In genomic region chr11:62583031-62583430, GRCm38 (mm10) we compare ENCODE assay signal across 24 mouse cellular contexts. TPM values are rescaled to one million over a fixed set of nuclear protein-coding genes. Genes with fewer than 3 reads are reported as not detected.
A peak's percentile ranks its signal among the peaks of the same experiment; 100 is the strongest.
DNase-seq lines count a peak whose midpoint lies in the region; ATAC-seq and TF ChIP-seq lines count a peak whose summit lies in the region.
"Had no signal": no experiment of that assay in that cellular context is flagged by ENCODE, and none has a peak within 500 bp of the region (broad histone marks: within the 10 kb centered on the region; RNA-seq: fewer than 3 reads in every experiment).

No protein-coding gene starts in this region.

- no peak for TF ChIP-seq EP300 in heart, postnatal 0 days (IDR thresholded peaks at IDR 0.05; ENCODE audit: low read depth)

- no peak for TF ChIP-seq CTCF in gastrocnemius, adult 2 months (IDR thresholded peaks at IDR 0.05)
- TF ChIP-seq CTCF in heart, postnatal 0 days (IDR thresholded peaks at IDR 0.05; ENCODE audit: low read depth), result no peak

- peak overlapping the region; percentile 65 for H3K9ac ChIP-seq in heart, embryonic 13.5 days
- H3K9ac ChIP-seq in kidney, embryonic 14.5 days (ENCODE audit: low read depth, low read length), result no peak overlapping the region
- no peak overlapping the region; the same call in 1 of the 2 replicates for H3K9ac ChIP-seq in heart, postnatal 0 days (replicated peaks; ENCODE audit: low read depth, low read length)
- H3K9ac ChIP-seq: embryonic facial prominence, embryonic 13.5 days; forebrain, embryonic 15.5 days; hindbrain, embryonic 14.5 days; limb, embryonic 13.5 days; liver, postnatal 0 days; stomach, embryonic 15.5 days had no signal

- no peak for ATAC-seq in heart, embryonic 13.5 days (ENCODE audit: extremely low read depth, insufficient number of reproducible peaks, low FRiP score, low TSS enrichment)
- ATAC-seq in kidney, embryonic 14.5 days (ENCODE audit: low FRiP score, low TSS enrichment), result no peak
- 0 out of 2 replicates have a peak, but pooled peaks have one; percentile 11 for ATAC-seq in heart, postnatal 0 days (ENCODE audit: insufficient read depth, low read depth)
- ATAC-seq: forebrain, embryonic 15.5 days; intestine, postnatal 0 days; liver, postnatal 0 days; midbrain, embryonic 16.5 days had no signal

- peaks cover 11% of the 10 kb centered on the region for H3K4me1 ChIP-seq in heart, embryonic 13.5 days
- H3K4me1 ChIP-seq in kidney, embryonic 14.5 days (ENCODE audit: control insufficient read depth, insufficient read depth, low read length), result no peaks in the 10 kb centered on the region
- H3K4me1 ChIP-seq in heart, postnatal 0 days (ENCODE audit: control insufficient read depth, insufficient read depth), result no peaks in the 10 kb centered on the region
- H3K4me1 ChIP-seq: embryonic facial prominence, embryonic 13.5 days; forebrain, embryonic 15.5 days; limb, embryonic 13.5 days; stomach, embryonic 15.5 days had no signal

- H3K9me3 ChIP-seq in heart, embryonic 13.5 days, result no peaks in the 10 kb centered on the region
- H3K9me3 ChIP-seq in kidney, embryonic 14.5 days (ENCODE audit: control insufficient read depth, low read length), result no peaks in the 10 kb centered on the region
- H3K9me3 ChIP-seq in heart, postnatal 0 days (replicated peaks; ENCODE audit: control insufficient read depth, low read length), result no peaks in the 10 kb centered on the region
- H3K9me3 ChIP-seq: embryonic facial prominence, embryonic 13.5 days; forebrain, embryonic 10.5 days; forebrain, embryonic 15.5 days; limb, embryonic 13.5 days; stomach, embryonic 15.5 days had no signal

- 63% methylated on average over 6 of the region's 6 CpGs for WGBS in heart, embryonic 13.5 days
- WGBS in kidney, embryonic 14.5 days, result 81% methylated on average over 6 of the region's 6 CpGs
- 38% methylated on average over 6 of the region's 6 CpGs for WGBS in heart, postnatal 0 days

- peak overlapping the region; percentile 56 for H3K4me3 ChIP-seq in gastrocnemius, adult 2 months
- peak overlapping the region; percentile 18 for H3K4me3 ChIP-seq in heart, embryonic 13.5 days
- no peak overlapping the region for H3K4me3 ChIP-seq in kidney, embryonic 14.5 days (ENCODE audit: low read length)
- peak overlapping the region; percentile 19; the same call in 1 of the 2 replicates for H3K4me3 ChIP-seq in heart, postnatal 0 days (ENCODE audit: low read depth, low read length)
- H3K4me3 ChIP-seq: embryonic facial prominence, embryonic 13.5 days; forebrain, embryonic 10.5 days; forebrain, embryonic 15.5 days; layer of hippocampus, adult 2 months; limb, embryonic 13.5 days; stomach, embryonic 15.5 days had no signal

- peak overlapping the region; percentile 73 for H3K27ac ChIP-seq in gastrocnemius, adult 2 months
- peak overlapping the region; percentile 43 for H3K27ac ChIP-seq in heart, embryonic 13.5 days (replicated peaks)
- H3K27ac ChIP-seq in kidney, embryonic 14.5 days (ENCODE audit: low read depth, low read length), result no peak overlapping the region
- peak overlapping the region; percentile 37 for H3K27ac ChIP-seq in heart, postnatal 0 days (ENCODE audit: low read depth)
- H3K27ac ChIP-seq: embryonic facial prominence, embryonic 13.5 days; forebrain, embryonic 10.5 days; forebrain, embryonic 15.5 days; hindbrain, embryonic 14.5 days; layer of hippocampus, adult 2 months; limb, embryonic 13.5 days; stomach, embryonic 15.5 days had no signal

- no peak for DNase-seq in gastrocnemius, adult 2 months
- DNase-seq in gastrocnemius, postnatal 4 days (ENCODE audit: low spot score in 2 of 2), result no peak
- no peak for DNase-seq in heart, postnatal 36 days
- DNase-seq in kidney, adult 9 months, result peak; percentile 72
- DNase-seq in heart, postnatal 0 days (ENCODE audit: low spot score), result peak; percentile 41
- DNase-seq: adrenal gland, postnatal 25 days; cerebellum, adult 11-12 months; gastrocnemius, postnatal 25 days; liver, postnatal 0 days; lung, postnatal 36 days; right cerebral cortex, postnatal 25 days had no signal

- H3K4me2 ChIP-seq in heart, embryonic 13.5 days, result peak overlapping the region; percentile 52
- H3K4me2 ChIP-seq in kidney, embryonic 14.5 days (replicated peaks; ENCODE audit: low read depth, low read length), result no peak overlapping the region
- peak overlapping the region; percentile 47 for H3K4me2 ChIP-seq in heart, postnatal 0 days (ENCODE audit: low read depth, low read length)
- H3K4me2 ChIP-seq: embryonic facial prominence, embryonic 13.5 days; forebrain, embryonic 15.5 days; hindbrain, embryonic 14.5 days; limb, embryonic 13.5 days; liver, embryonic 11.5 days; midbrain, embryonic 11.5 days; stomach, embryonic 15.5 days had no signal

- peaks cover 4% of the 10 kb centered on the region for H3K36me3 ChIP-seq in heart, embryonic 13.5 days
- no peaks in the 10 kb centered on the region for H3K36me3 ChIP-seq in kidney, embryonic 14.5 days (ENCODE audit: control insufficient read depth, insufficient read depth, low read length)
- no peaks in the 10 kb centered on the region for H3K36me3 ChIP-seq in heart, postnatal 0 days (replicated peaks; ENCODE audit: control insufficient read depth, insufficient read depth, low read length)
- H3K36me3 ChIP-seq: embryonic facial prominence, embryonic 13.5 days; forebrain, embryonic 10.5 days; forebrain, embryonic 15.5 days; limb, embryonic 13.5 days; stomach, embryonic 15.5 days had no signal

- no peaks in the 10 kb centered on the region; the same call in 1 of the 2 replicates for H3K27me3 ChIP-seq in heart, embryonic 13.5 days (replicated peaks)
- H3K27me3 ChIP-seq in kidney, embryonic 14.5 days (ENCODE audit: control insufficient read depth, insufficient read depth, low read length), result no peaks in the 10 kb centered on the region
- no peaks in the 10 kb centered on the region for H3K27me3 ChIP-seq in heart, postnatal 0 days (ENCODE audit: control insufficient read depth, insufficient read depth, low read length)
- H3K27me3 ChIP-seq: forebrain, embryonic 15.5 days; limb, embryonic 13.5 days; stomach, embryonic 15.5 days had no signal

- intact Hi-C loops in gastrocnemius, adult 2 months (cut with DNase I), result no loop called here
- intact Hi-C loops in heart, postnatal 36 days (cut with DNase I), result no loop called here

RNA-seq across cellular contexts. Expression of gene Trpv2, which starts 8.7 kb away (rescaled TPM):
- 1 to 10 TPM in 1 of 2 experiments, under 1 TPM in 1; 0.89 to 1.1 TPM for total RNA-seq in gastrocnemius, adult 2 months (2021)
- total RNA-seq in gastrocnemius, postnatal 4 days (2021), result 1 to 10 TPM; 3.6 to 4.7 TPM
- 3.4 and 4.7 TPM in 2 replicates for polyA plus RNA-seq in heart, embryonic 13.5 days (2015; fragmentation: Nextera tagmentation; extraction: Ambion mirVana)
- total RNA-seq in heart, postnatal 36 days (2021), result 1 to 10 TPM; 2.8 to 2.9 TPM
- 1.2 and 1.4 TPM in 2 replicates for polyA plus RNA-seq in kidney, embryonic 14.5 days (2014; fragmentation: Nextera tagmentation; extraction: Ambion mirVana)
- 6.4 and 7.7 TPM in 2 replicates for total RNA-seq in heart, postnatal 0 days (2014; rRNA removed; ENCODE audit: low replicate concordance)
- polyA plus RNA-seq in heart, postnatal 0 days (2015; fragmentation: Nextera tagmentation; extraction: Ambion mirVana), result 2.6 and 3.0 TPM in 2 replicates

RNA-seq across cellular contexts. Expression of gene Ubb, which starts 32.1 kb away (rescaled TPM):
- total RNA-seq in gastrocnemius, adult 2 months (2021), result 100 to 1,000 TPM; 776 to 989 TPM
- total RNA-seq in gastrocnemius, postnatal 4 days (2021), result 1,000 to 10,000 TPM; 1,167 to 1,215 TPM
- 2,701 and 2,883 TPM in 2 replicates for polyA plus RNA-seq in heart, embryonic 13.5 days (2015; fragmentation: Nextera tagmentation; extraction: Ambion mirVana)
- total RNA-seq in heart, postnatal 36 days (2021), result 100 to 1,000 TPM; 708 to 720 TPM
- polyA plus RNA-seq in kidney, embryonic 14.5 days (2014; fragmentation: Nextera tagmentation; extraction: Ambion mirVana), result 3,178 and 3,504 TPM in 2 replicates
- 704 and 828 TPM in 2 replicates for total RNA-seq in heart, postnatal 0 days (2014; rRNA removed; ENCODE audit: low replicate concordance)
- 1,871 and 2,053 TPM in 2 replicates for polyA plus RNA-seq in heart, postnatal 0 days (2015; fragmentation: Nextera tagmentation; extraction: Ambion mirVana)

RNA-seq across cellular contexts. Expression of gene Cenpv, which starts 44.0 kb away (rescaled TPM):
- 10 to 100 TPM; 19.2 to 24.3 TPM for total RNA-seq in gastrocnemius, adult 2 months (2021)
- 10 to 100 TPM; 13.6 to 22.4 TPM for total RNA-seq in gastrocnemius, postnatal 4 days (2021)
- 16.4 and 16.7 TPM in 2 replicates for polyA plus RNA-seq in heart, embryonic 13.5 days (2015; fragmentation: Nextera tagmentation; extraction: Ambion mirVana)
- 10 to 100 TPM; 22.8 to 25.0 TPM for total RNA-seq in heart, postnatal 36 days (2021)
- polyA plus RNA-seq in kidney, embryonic 14.5 days (2014; fragmentation: Nextera tagmentation; extraction: Ambion mirVana), result 29.8 and 33.1 TPM in 2 replicates
- total RNA-seq in heart, postnatal 0 days (2014; rRNA removed; ENCODE audit: low replicate concordance), result 19.1 and 111 TPM in 2 replicates
- polyA plus RNA-seq in heart, postnatal 0 days (2015; fragmentation: Nextera tagmentation; extraction: Ambion mirVana), result 13.1 and 14.6 TPM in 2 replicates

Comparison
In these comparisons a context has a peak if more than half of its experiments do, and no peak if none do; other contexts are left out.
1. DNase-seq: peak in kidney, adult 9 months (single experiment) and heart, postnatal 0 days (single experiment); none in gastrocnemius, adult 2 months (single experiment), gastrocnemius, postnatal 4 days (0 of 2) and heart, postnatal 36 days (0 of 2).